Mouse (Mus musculus) heart, adult 18-20 months (tissue): ENCODE measurements around the gene Rnf130. TPM values are rescaled to one million over a fixed set of nuclear protein-coding genes. Genes with fewer than 3 reads are reported as not detected.

ENCODE experiments used
- DNase-seq, 2 experiments: peaks; one replicate each; pipeline ENCODE4 v3.0.0; 2021 to 2022; ENCODE audit warnings: mixed read lengths in 1 of 2
- microRNA-seq, 2 experiments: library from miRNA; unstranded; fragments of <30 nt; microRNA quantifications; one replicate each; pipeline ENCODE4 v1.2.0; 2022
- total RNA-seq, 2 experiments: library from RNA; stranded (reverse); gene quantifications; 2 replicates each; pipeline ENCODE4 v1.2.3; 2021

The Rnf130 gene
- total RNA-seq, 2 experiments from 2014 or later: 50.1 to 55.7 TPM

GRCm38 (mm10) chr11:50138206-50138822 is 113.2 kb downstream of the Rnf130 start:
- DNase-seq: no peak

GRCm38 (mm10) chr11:50139571-50139970 is 114.4 kb downstream of the Rnf130 start:
- no peak for DNase-seq

- DNase-seq: no peak
Measured at GRCm38 (mm10) chr11:50145529-50145928, 120.4 kb downstream of the Rnf130 start.

GRCm38 (mm10) chr11:50146121-50146520 is 121.0 kb downstream of the Rnf130 start:
- DNase-seq: no peak

- DNase-seq: peak; percentile 61 to 81
Measured at GRCm38 (mm10) chr11:50147267-50147957, 122.3 kb downstream of the Rnf130 start.

GRCm38 (mm10) chr11:50147958-50148476 is 122.9 kb downstream of the Rnf130 start:
- DNase-seq: no peak

GRCm38 (mm10) chr11:50149200-50149599 is 124.1 kb downstream of the Rnf130 start:
- peak; percentile 58 to 81 for DNase-seq

- no peak for DNase-seq
Measured at GRCm38 (mm10) chr11:50149603-50150150, 124.5 kb downstream of the Rnf130 start.

- no peak for DNase-seq
Measured at GRCm38 (mm10) chr11:50151374-50151773, 126.2 kb downstream of the Rnf130 start.

GRCm38 (mm10) chr11:50154166-50154565 is 129.0 kb downstream of the Rnf130 start:
- DNase-seq: no peak

Small RNA genes within 50 kb of the gene (microRNA-seq; reads per million reads assigned to microRNA genes)
- gene Mir340: 24.7 to 114 reads per million in 2 experiments

Other genes with a start within 250 kb of the Rnf130 start
- gene Gfpt2, start 231.2 kb upstream of the Rnf130 start, total RNA-seq: 1 to 10 TPM; 8.7 to 9.3 TPM
- gene Mapk9, start 178.6 kb upstream of the Rnf130 start, total RNA-seq: 10 to 100 TPM; 42.4 to 45.5 TPM
- gene Rasgef1c, start 123.5 kb upstream of the Rnf130 start, total RNA-seq: under 1 TPM; 0.40 to 0.54 TPM
- 10 to 100 TPM; 40.2 to 45.6 TPM for gene Tbc1d9b, start 106.0 kb downstream of the Rnf130 start, total RNA-seq
- 1 to 10 TPM; 2.4 to 3.0 TPM for gene Mrnip, start 149.1 kb downstream of the Rnf130 start, total RNA-seq
- 100 to 1,000 TPM; 367 to 455 TPM for gene Sqstm1, start 185.5 kb downstream of the Rnf130 start, total RNA-seq
- 10 to 100 TPM; 70.3 to 79.9 TPM for gene Mgat4b, start 185.5 kb downstream of the Rnf130 start, total RNA-seq
- 10 to 100 TPM in 1 of 2 experiments, 1 to 10 TPM in 1; 5.9 to 10.2 TPM for gene Ltc4s, start 213.3 kb downstream of the Rnf130 start, total RNA-seq